Mouse (Mus musculus) midbrain, embryonic 11.5 days (tissue): ENCODE measurements around the gene Ttc39a. TPM values are rescaled to one million over a fixed set of nuclear protein-coding genes. Genes with fewer than 3 reads are reported as not detected.
A peak's percentile ranks its signal among the peaks of the same experiment; 100 is the strongest.

Experiments
- ATAC-seq: fragments of 200-750 bp; cut with Nextera tagmentation; 2 replicates; pipeline ENCODE4 v1.8.0; 2017; ENCODE audit warnings: moderate TSS enrichment, moderate library complexity; ENCODE audit not compliant: low FRiP score
- DNase-seq: peaks from one replicate; pipeline ENCODE4 v3.0.0; 2015; ENCODE audit warnings: low spot score; ENCODE audit errors: missing footprints
- H3K27ac ChIP-seq: fragments of 300-500 bp; sonication (generic); 2 replicates; pipeline ENCODE4 v1.5.1; 2014; ENCODE audit warnings: low read depth, low read length
- H3K27me3 ChIP-seq: fragments of 300-500 bp; sonication (generic); 2 replicates; pipeline ENCODE4 v1.6.1; 2014; ENCODE audit warnings: mild to moderate bottlenecking, low read length, moderate library complexity, mixed read lengths; ENCODE audit not compliant: control insufficient read depth, insufficient read depth
- H3K36me3 ChIP-seq: fragments of 300-500 bp; sonication (generic); 2 replicates; pipeline ENCODE4 v1.6.1; 2014; ENCODE audit warnings: mild to moderate bottlenecking, low read length, moderate library complexity, mixed read lengths; ENCODE audit not compliant: control insufficient read depth, insufficient read depth
- H3K4me1 ChIP-seq: fragments of 300-500 bp; sonication (generic); 2 replicates; pipeline ENCODE4 v1.6.1; 2014; ENCODE audit warnings: low read length; ENCODE audit not compliant: control insufficient read depth, insufficient read depth
- H3K4me2 ChIP-seq: fragments of 300-500 bp; sonication (generic); 2 replicates; pipeline ENCODE4 v1.6.1; 2014; ENCODE audit warnings: mild to moderate bottlenecking, moderate library complexity
- H3K4me3 ChIP-seq: fragments of 300-500 bp; sonication (generic); 2 replicates; pipeline ENCODE4 v1.5.1; 2014; ENCODE audit warnings: low read depth, low read length
- H3K9ac ChIP-seq: fragments of 300-500 bp; sonication (generic); 2 replicates; pipeline ENCODE4 v1.6.1; 2014; ENCODE audit warnings: low read length
- H3K9me3 ChIP-seq: fragments of 300-500 bp; sonication (generic); 2 replicates; pipeline ENCODE4 v1.6.1; 2016; ENCODE audit warnings: low read length; ENCODE audit not compliant: control insufficient read depth
- WGBS: fragments of 180-500 bp; shearing (Covaris S2); extraction: QIAGEN DNeasy Blood & Tissue Kit; methylation state at CpG from one replicate; pipeline ENCODE4 v1.1.7; 2014; 5-methylcytosine and 5-hydroxymethylcytosine counted together
- polyA plus RNA-seq: library from polyadenylated mRNA; unstranded; fragments of >200 nt; fragmentation: Nextera tagmentation; extraction: Ambion mirVana; gene quantifications from 2 replicates; pipeline ENCODE4 v1.2.1, GENCODE M21; 2014

Gene Ttc39a
- polyA plus RNA-seq, 1 experiment from 2014 or later, result 2.2 TPM

- Histone ChIP-seq H3K9me3 (no peaks in the 10 kb centered on the region), H3K27me3 (no peaks in the 10 kb centered on the region), H3K4me2 (no peak overlapping the region), H3K36me3 (no peaks in the 10 kb centered on the region), H3K9ac (no peak overlapping the region), H3K4me3 (no peak overlapping the region), H3K27ac (no peak overlapping the region), H3K4me1 (peaks cover 9% of the 10 kb centered on the region)
- ATAC-seq, result no peak
- 92% methylated on average over 7 of the region's 7 CpGs for WGBS
- DNase-seq, result no peak
Measured at GRCm38 (mm10) chr4:109430250-109430649, 23.8 kb downstream of the Ttc39a start.

GRCm38 (mm10) chr4:109430854-109431253 lies 24.4 kb downstream of the Ttc39a start:
- Histone ChIP-seq H3K9ac (no peak overlapping the region), H3K4me1 (peaks cover 9% of the 10 kb centered on the region), H3K36me3 (no peaks in the 10 kb centered on the region), H3K4me3 (no peak overlapping the region), H3K27me3 (no peaks in the 10 kb centered on the region), H3K4me2 (no peak overlapping the region), H3K27ac (no peak overlapping the region), H3K9me3 (no peaks in the 10 kb centered on the region)
- peak; percentile 57 for ATAC-seq
- WGBS, result 57% methylated on average over 13 of the region's 13 CpGs
- DNase-seq, result peak; percentile 91

DNA sequence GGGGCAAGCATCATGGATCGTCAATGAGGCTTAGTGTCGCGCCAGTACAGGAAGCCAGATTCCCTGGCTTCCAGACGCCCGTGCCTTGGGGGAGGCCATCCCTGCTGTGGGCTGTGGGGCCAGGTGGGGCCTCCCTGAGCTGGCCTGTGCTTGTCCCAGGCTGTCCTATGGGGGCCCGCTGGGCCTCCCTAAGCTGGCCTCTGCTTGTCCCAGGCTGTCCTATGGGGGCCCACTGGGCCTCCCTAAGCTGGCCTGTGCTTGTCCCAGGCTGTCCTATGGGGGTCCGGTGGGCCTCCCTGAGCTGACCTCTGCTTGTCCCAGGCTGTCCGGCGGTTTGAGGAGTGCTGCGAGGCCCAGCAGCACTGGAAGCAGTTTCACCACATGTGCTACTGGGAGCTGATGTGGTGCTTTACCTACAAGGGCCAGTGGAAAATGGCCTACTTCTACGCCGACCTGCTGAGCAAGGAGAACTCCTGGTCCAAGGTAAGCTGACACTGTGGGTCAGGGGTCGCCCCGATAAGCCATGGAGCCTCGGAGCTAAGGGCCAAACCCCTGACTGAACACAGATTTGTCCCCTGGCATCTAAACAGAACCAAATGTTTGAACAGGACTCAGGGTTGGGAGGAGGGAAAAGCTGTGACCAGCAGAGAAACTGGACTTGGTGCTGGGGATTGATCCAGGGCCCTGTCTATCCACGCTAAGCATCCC lies 26.4 kb downstream of the Ttc39a start:
- Histone ChIP-seq H3K9ac (no peak overlapping the region), H3K27ac (no peak overlapping the region), H3K27me3 (no peaks in the 10 kb centered on the region), H3K36me3 (no peaks in the 10 kb centered on the region), H3K9me3 (no peaks in the 10 kb centered on the region), H3K4me1 (peaks cover 9% of the 10 kb centered on the region), H3K4me2 (no peak overlapping the region), H3K4me3 (no peak overlapping the region)
- DNase-seq (no peak), ATAC-seq (peak; percentile 54)
- 69% methylated on average over 16 of the region's 16 CpGs for WGBS

DNA sequence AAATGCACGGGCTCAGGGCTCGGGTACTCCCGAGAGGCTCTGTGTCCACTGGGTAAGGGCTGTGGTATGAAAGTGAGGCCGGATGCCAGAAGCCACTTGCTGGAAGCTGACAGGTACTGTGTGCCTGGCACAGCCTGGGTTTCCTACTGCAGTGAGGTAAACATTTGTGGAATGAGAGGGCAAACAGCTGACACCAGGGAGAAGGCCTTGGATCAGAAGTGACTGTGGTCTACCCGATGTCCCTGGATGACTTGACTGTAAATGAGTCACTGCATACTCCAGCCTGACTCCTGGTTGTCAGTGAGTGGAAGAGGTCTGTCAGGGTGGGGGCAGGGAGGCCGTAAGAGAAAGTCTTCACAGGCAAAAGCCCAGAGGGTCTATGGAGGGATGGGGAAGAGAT lies 27.2 kb downstream of the Ttc39a start:
- Histone ChIP-seq H3K36me3 (no peaks in the 10 kb centered on the region), H3K27me3 (no peaks in the 10 kb centered on the region), H3K4me1 (peaks cover 9% of the 10 kb centered on the region), H3K4me3 (no peak overlapping the region), H3K27ac (no peak overlapping the region), H3K9me3 (no peaks in the 10 kb centered on the region), H3K9ac (no peak overlapping the region), H3K4me2 (no peak overlapping the region)
- DNase-seq (no peak), ATAC-seq (no peak)
- WGBS, result 79% methylated on average over 6 of the region's 6 CpGs

- Histone ChIP-seq H3K27me3 (no peaks in the 10 kb centered on the region), H3K4me2 (no peak overlapping the region), H3K4me3 (no peak overlapping the region), H3K36me3 (no peaks in the 10 kb centered on the region), H3K27ac (no peak overlapping the region), H3K9me3 (no peaks in the 10 kb centered on the region), H3K9ac (no peak overlapping the region), H3K4me1 (peaks cover 9% of the 10 kb centered on the region)
- no peak for ATAC-seq
- no peak for DNase-seq
- 95% methylated on average over 1 of the region's 1 CpGs for WGBS
Measured at GRCm38 (mm10) chr4:109434256-109434655, 27.8 kb downstream of the Ttc39a start.

GRCm38 (mm10) chr4:109437913-109438878 lies 31.8 kb downstream of the Ttc39a start:
- ATAC-seq, result peak; percentile 66
- 53% methylated on average over 9 of the region's 9 CpGs for WGBS
- Histone ChIP-seq H3K27ac (no peak overlapping the region), H3K36me3 (no peaks in the 10 kb centered on the region), H3K9ac (no peak overlapping the region), H3K4me1 (no peaks in the 10 kb centered on the region), H3K9me3 (no peaks in the 10 kb centered on the region), H3K4me3 (no peak overlapping the region), H3K27me3 (no peaks in the 10 kb centered on the region), H3K4me2 (no peak overlapping the region)
- peak; percentile 97 for DNase-seq

DNA sequence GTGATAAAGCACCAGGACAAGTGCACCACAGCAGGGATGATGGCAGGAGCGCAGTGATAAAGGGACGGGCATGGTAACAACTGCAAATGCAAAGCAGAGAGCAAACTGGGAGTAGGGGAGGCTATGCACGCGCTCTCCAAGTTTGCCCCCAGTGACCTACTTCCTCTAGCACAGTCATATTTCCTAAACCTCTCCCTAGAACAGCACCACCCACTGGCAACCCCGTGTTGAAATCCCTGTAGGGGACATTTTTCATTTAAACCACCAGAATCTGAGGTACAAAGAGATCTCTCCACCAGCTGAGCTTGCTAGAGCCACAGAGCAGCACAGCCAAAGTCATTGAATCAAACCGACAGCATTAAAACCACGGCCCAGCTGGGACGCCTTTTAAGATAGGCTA lies 32.7 kb downstream of the Ttc39a start:
- 76% methylated on average over 8 of the region's 8 CpGs for WGBS
- Histone ChIP-seq H3K36me3 (no peaks in the 10 kb centered on the region), H3K9ac (no peak overlapping the region), H3K4me2 (no peak overlapping the region), H3K27me3 (no peaks in the 10 kb centered on the region), H3K27ac (no peak overlapping the region), H3K4me3 (no peak overlapping the region), H3K9me3 (no peaks in the 10 kb centered on the region), H3K4me1 (no peaks in the 10 kb centered on the region)
- no peak for ATAC-seq
- DNase-seq, result no peak

- H3K36me3 ChIP-seq, result no peaks in the 10 kb centered on the region
- WGBS, result 69% methylated on average over 3 of the region's 3 CpGs
- no peak overlapping the region for H3K27ac ChIP-seq
- DNase-seq (no peak), ATAC-seq (no peak)
- H3K4me3 ChIP-seq, result no peak overlapping the region
- no peak overlapping the region for H3K4me2 ChIP-seq
- no peaks in the 10 kb centered on the region for H3K9me3 ChIP-seq
- H3K4me1 ChIP-seq, result no peaks in the 10 kb centered on the region
- no peaks in the 10 kb centered on the region for H3K27me3 ChIP-seq
- H3K9ac ChIP-seq, result no peak overlapping the region
Measured at GRCm38 (mm10) chr4:109439825-109440248, 33.4 kb downstream of the Ttc39a start.

DNA sequence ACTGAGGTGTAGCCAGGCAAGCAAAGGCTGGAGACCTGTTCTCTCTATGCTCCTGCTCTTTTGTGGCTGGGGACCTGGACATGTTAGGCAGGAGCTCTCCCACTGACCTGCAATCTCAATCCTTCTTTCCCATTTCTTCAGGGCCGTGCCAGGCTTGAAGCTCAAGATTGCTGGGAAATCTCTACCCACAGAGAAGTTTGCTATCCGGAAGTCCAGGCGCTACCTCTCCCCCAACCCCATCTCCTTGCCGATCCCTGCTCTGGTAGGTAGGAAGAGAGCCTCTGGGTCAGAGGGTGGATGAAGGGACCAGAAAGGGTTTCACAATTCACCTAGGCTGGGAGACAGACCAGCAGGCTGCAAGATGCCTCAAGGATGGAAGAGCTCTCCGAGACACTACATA lies 34.0 kb downstream of the Ttc39a start:
- Histone ChIP-seq H3K4me3 (no peak overlapping the region), H3K9ac (no peak overlapping the region), H3K4me1 (0 out of 2 replicates have a peak, but pooled peaks cover 2% of the 10 kb centered on the region), H3K9me3 (no peaks in the 10 kb centered on the region), H3K4me2 (no peak overlapping the region), H3K27me3 (no peaks in the 10 kb centered on the region), H3K27ac (no peak overlapping the region), H3K36me3 (no peaks in the 10 kb centered on the region)
- DNase-seq (no peak), ATAC-seq (no peak)
- 91% methylated on average over 5 of the region's 5 CpGs for WGBS
